Mouse (Mus musculus): ENCODE measurements at regions not wholly inside any gene's neighbourhood (a gene's known extent, or its start where the extent isn't known, plus 50 kb on each side); places are given as distances from the start of the nearest gene placed in this dataset.

DNA sequence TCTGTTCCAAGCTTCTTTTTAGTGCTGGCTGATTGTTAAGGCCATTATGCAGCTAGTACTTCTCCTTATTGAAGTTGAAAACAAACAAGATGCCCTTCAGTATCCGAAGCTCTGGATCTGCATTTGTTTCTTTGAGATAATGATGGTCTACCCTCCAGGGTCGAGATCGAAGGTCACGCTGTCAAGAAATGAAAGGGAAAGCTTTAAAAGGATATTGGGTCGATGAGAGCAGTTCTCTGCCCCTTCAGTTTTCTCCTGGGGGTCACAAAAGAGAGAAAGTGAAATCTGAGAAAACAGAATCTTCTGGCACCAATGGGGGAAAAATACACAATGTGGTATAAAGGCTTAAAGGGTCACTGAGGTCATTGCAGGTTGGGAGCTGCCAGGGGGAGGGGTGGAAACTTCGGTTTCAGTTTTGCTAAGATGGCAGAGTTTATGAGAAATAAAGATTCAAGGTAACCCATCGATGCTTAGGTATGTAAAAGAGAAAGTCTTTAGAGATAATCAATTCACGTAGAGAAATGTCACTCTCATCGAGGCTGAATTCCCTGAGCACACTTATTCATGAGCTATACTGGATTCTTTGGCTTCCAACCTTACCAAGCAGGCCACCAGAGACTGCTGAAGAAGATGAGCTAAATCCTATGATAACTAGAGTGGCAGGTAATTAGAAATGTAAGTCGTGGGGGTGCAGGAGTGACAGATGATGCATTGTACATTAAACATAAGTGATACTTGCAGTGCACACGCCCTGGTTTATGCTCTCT is 64.4 kb upstream of the Hpf1 start:
- no peak overlapping the region for H3K27ac ChIP-seq (ENCODE audit: low read length)
- no peaks in the 10 kb centered on the region for H3K4me1 ChIP-seq (ENCODE audit: control insufficient read depth, insufficient read depth, low read length)
- no peaks in the 10 kb centered on the region for H3K9me3 ChIP-seq (replicated peaks; ENCODE audit: control insufficient read depth, low read length, poor library complexity, severe bottlenecking)
- H3K36me3 ChIP-seq (ENCODE audit: control insufficient read depth, insufficient read depth, low read length): no peaks in the 10 kb centered on the region
- H3K27me3 ChIP-seq (ENCODE audit: control insufficient read depth, insufficient read depth, low read depth, low read length): no peaks in the 10 kb centered on the region
- 38% methylated on average over 11 of the region's 11 CpGs for WGBS
- ATAC-seq: no peak
- H3K4me3 ChIP-seq (ENCODE audit: low read depth, low read length): no peak overlapping the region
- no peak overlapping the region for H3K9ac ChIP-seq (ENCODE audit: low read depth, low read length)
- no peak overlapping the region for H3K4me2 ChIP-seq (ENCODE audit: low read length)

GRCm38 (mm10) chr8:60827241-60827640 is 63.0 kb upstream of the Hpf1 start:
- Histone ChIP-seq H3K9me3 (replicated peaks; ENCODE audit: control insufficient read depth, low read length, poor library complexity, severe bottlenecking) (no peaks in the 10 kb centered on the region), H3K4me3 (ENCODE audit: low read depth, low read length) (no peak overlapping the region), H3K36me3 (ENCODE audit: control insufficient read depth, insufficient read depth, low read length) (no peaks in the 10 kb centered on the region), H3K27me3 (ENCODE audit: control insufficient read depth, insufficient read depth, low read depth, low read length) (no peaks in the 10 kb centered on the region), H3K4me1 (ENCODE audit: control insufficient read depth, insufficient read depth, low read length) (no peaks in the 10 kb centered on the region), H3K4me2 (ENCODE audit: low read length) (no peak overlapping the region), H3K27ac (ENCODE audit: low read length) (no peak overlapping the region), H3K9ac (ENCODE audit: low read depth, low read length) (no peak overlapping the region)
- 88% methylated on average over 8 of the region's 8 CpGs for WGBS
- ATAC-seq: no peak

- WGBS: 90% methylated on average over 4 of the region's 4 CpGs
- Histone ChIP-seq H3K9ac (ENCODE audit: low read depth, low read length) (no peak overlapping the region), H3K27ac (ENCODE audit: low read length) (no peak overlapping the region), H3K9me3 (replicated peaks; ENCODE audit: control insufficient read depth, low read length, poor library complexity, severe bottlenecking) (no peaks in the 10 kb centered on the region), H3K4me3 (ENCODE audit: low read depth, low read length) (no peak overlapping the region), H3K36me3 (ENCODE audit: control insufficient read depth, insufficient read depth, low read length) (no peaks in the 10 kb centered on the region), H3K4me2 (ENCODE audit: low read length) (no peak overlapping the region), H3K27me3 (ENCODE audit: control insufficient read depth, insufficient read depth, low read depth, low read length) (no peaks in the 10 kb centered on the region), H3K4me1 (ENCODE audit: control insufficient read depth, insufficient read depth, low read length) (no peaks in the 10 kb centered on the region)
- no peak for ATAC-seq
Measured at GRCm38 (mm10) chr8:60829093-60829492, 61.1 kb upstream of the Hpf1 start.

DNA sequence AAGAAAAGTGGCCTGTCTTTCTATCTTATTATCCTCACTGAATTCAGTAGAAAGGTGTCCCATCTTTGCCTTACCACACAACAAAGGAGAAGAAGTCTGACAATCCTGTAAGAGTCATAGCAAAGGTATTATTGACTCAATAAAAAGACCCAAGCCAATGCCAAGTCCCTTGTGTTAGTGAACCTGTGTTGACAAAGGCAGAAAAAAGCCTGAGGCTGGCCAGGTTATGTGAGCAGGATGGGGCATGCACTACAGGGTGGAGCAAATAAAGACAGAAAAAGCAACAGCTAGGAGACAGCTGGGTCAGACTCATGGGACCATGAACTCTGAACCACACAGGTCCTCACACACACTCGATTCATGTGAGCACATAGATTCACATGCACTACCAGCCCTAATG is 59.7 kb upstream of the Hpf1 start:
- ATAC-seq: no peak
- no peak overlapping the region for H3K4me3 ChIP-seq (ENCODE audit: low read depth, low read length)
- WGBS: 91% methylated on average over 1 of the region's 1 CpGs
- H3K9ac ChIP-seq (ENCODE audit: low read depth, low read length): no peak overlapping the region
- H3K27ac ChIP-seq (ENCODE audit: low read length): no peak overlapping the region
- no peak overlapping the region for H3K4me2 ChIP-seq (ENCODE audit: low read length)
- H3K36me3 ChIP-seq (ENCODE audit: control insufficient read depth, insufficient read depth, low read length): no peaks in the 10 kb centered on the region
- no peaks in the 10 kb centered on the region for H3K4me1 ChIP-seq (ENCODE audit: control insufficient read depth, insufficient read depth, low read length)
- no peaks in the 10 kb centered on the region for H3K27me3 ChIP-seq (ENCODE audit: control insufficient read depth, insufficient read depth, low read depth, low read length)
- H3K9me3 ChIP-seq (replicated peaks; ENCODE audit: control insufficient read depth, low read length, poor library complexity, severe bottlenecking): no peaks in the 10 kb centered on the region

GRCm38 (mm10) chr8:60838526-60838925 is 51.7 kb upstream of the Hpf1 start:
- Histone ChIP-seq H3K9ac (ENCODE audit: low read depth, low read length) (no peak overlapping the region), H3K4me3 (ENCODE audit: low read depth, low read length) (no peak overlapping the region), H3K4me2 (ENCODE audit: low read length) (no peak overlapping the region), H3K27ac (ENCODE audit: low read length) (no peak overlapping the region), H3K4me1 (ENCODE audit: control insufficient read depth, insufficient read depth, low read length) (no peaks in the 10 kb centered on the region), H3K9me3 (replicated peaks; ENCODE audit: control insufficient read depth, low read length, poor library complexity, severe bottlenecking) (no peaks in the 10 kb centered on the region), H3K36me3 (ENCODE audit: control insufficient read depth, insufficient read depth, low read length) (no peaks in the 10 kb centered on the region), H3K27me3 (ENCODE audit: control insufficient read depth, insufficient read depth, low read depth, low read length) (no peaks in the 10 kb centered on the region)
- 10% methylated on average over 3 of the region's 3 CpGs for WGBS
- ATAC-seq: no peak
